Mouse (Mus musculus): Measurements from ENCODE around the gene Man2b2.

- TF ChIP-seq CTCF (IDR thresholded peaks at IDR 0.05; ENCODE audit: low read depth), result no peak
- TF ChIP-seq EP300 (IDR thresholded peaks at IDR 0.05; ENCODE audit: low read depth), result no peak
Measured at GRCm38 (mm10) chr5:36839602-36840001, 9.1 kb upstream of the Man2b2 start.

All from liver, postnatal 0 days (tissue).